Mouse (Mus musculus) limb, embryonic 13.5 days (tissue): ENCODE measurements around the gene Cux1. TPM values are rescaled to one million over a fixed set of nuclear protein-coding genes. Genes with fewer than 3 reads are reported as not detected.

Source experiments
- ATAC-seq: fragments of 200-750 bp; cut with Nextera tagmentation; 2 replicates; pipeline ENCODE4 v1.8.0; 2017; ENCODE audit warnings: low read depth, moderate number of reproducible peaks, moderate TSS enrichment; ENCODE audit not compliant: low FRiP score
- H3K27ac ChIP-seq: fragments of 300-500 bp; sonication (generic); 2 replicates; pipeline ENCODE4 v1.5.1; 2015; ENCODE audit warnings: inconsistent platforms, mild to moderate bottlenecking, moderate library complexity
- H3K27me3 ChIP-seq: fragments of 300-500 bp; sonication (generic); 2 replicates; pipeline ENCODE4 v1.6.1; 2015; ENCODE audit warnings: mild to moderate bottlenecking, inconsistent platforms
- H3K36me3 ChIP-seq: fragments of 300-500 bp; sonication (generic); 2 replicates; pipeline ENCODE4 v1.6.1; 2015; ENCODE audit warnings: inconsistent platforms, mild to moderate bottlenecking, moderate library complexity
- H3K4me1 ChIP-seq: fragments of 300-500 bp; sonication (generic); 2 replicates; pipeline ENCODE4 v1.6.1; 2015; ENCODE audit warnings: inconsistent platforms
- H3K4me2 ChIP-seq: fragments of 300-500 bp; sonication (generic); replicated peaks from 2 replicates; pipeline ENCODE4 v1.6.1; 2015; ENCODE audit warnings: inconsistent platforms, mild to moderate bottlenecking, moderate library complexity
- H3K4me3 ChIP-seq: fragments of 300-500 bp; sonication (generic); 2 replicates; pipeline ENCODE4 v1.5.1; 2015; ENCODE audit warnings: moderate library complexity, mild to moderate bottlenecking, inconsistent platforms
- H3K9ac ChIP-seq: fragments of 300-500 bp; sonication (generic); 2 replicates; pipeline ENCODE4 v1.6.1; 2015; ENCODE audit warnings: mild to moderate bottlenecking, inconsistent platforms
- H3K9me3 ChIP-seq: fragments of 300-500 bp; sonication (generic); 2 replicates; pipeline ENCODE4 v1.6.1; 2016; ENCODE audit warnings: inconsistent platforms
- WGBS: fragments of 180-500 bp; shearing (Covaris S2); methylation state at CpG from one replicate; pipeline ENCODE4 v1.1.7; 2015; 5-methylcytosine and 5-hydroxymethylcytosine counted together
- polyA plus RNA-seq: library from polyadenylated mRNA; unstranded; fragments of >200 nt; fragmentation: Nextera tagmentation; extraction: Ambion mirVana; gene quantifications from 2 replicates; pipeline ENCODE4 v1.2.1, GENCODE M21; 2015

Gene Cux1
- polyA plus RNA-seq, 1 experiment from 2014 or later: 83.7 TPM

DNA sequence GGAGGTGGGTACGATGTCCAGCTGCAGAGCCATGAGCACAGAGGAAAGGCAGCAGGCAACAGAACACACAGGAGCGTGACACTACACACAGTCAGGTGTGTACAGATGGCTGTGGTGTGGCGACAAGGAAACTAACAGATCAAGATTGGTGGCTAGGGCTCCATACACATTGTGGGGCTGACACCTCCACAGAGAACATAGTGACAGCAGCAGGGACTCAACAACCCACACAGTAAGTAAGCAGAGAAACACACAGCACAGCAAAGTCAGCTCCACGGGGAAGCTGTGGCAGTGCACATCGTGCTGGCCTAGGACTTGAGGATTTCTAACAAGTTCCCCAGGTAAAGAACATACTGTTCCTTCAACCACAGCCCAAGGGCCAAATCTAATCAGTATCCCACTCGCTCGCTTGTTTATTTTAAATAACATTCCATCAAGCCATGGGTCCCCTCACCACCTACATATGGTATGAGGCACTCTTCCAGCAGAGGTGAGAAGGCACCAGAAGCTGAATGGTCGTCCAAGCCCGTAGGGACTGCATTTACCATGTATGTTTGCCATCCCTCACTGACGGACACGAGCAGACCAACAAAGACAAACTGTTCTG is 108.3 kb downstream of the Cux1 start:
- H3K27ac ChIP-seq: 0 out of 2 replicates have a peak overlapping the region, but pooled peaks have one; percentile 12
- no peak overlapping the region for H3K4me3 ChIP-seq
- no peaks in the 10 kb centered on the region for H3K9me3 ChIP-seq
- H3K9ac ChIP-seq: no peak overlapping the region
- 76% methylated on average over 11 of the region's 11 CpGs for WGBS
- peaks cover 4% of the 10 kb centered on the region; the same call in 1 of the 2 replicates for H3K27me3 ChIP-seq
- peaks cover 52% of the 10 kb centered on the region for H3K4me1 ChIP-seq
- no peak for ATAC-seq
- H3K4me2 ChIP-seq: no peak overlapping the region
- H3K36me3 ChIP-seq: peaks cover 6% of the 10 kb centered on the region; the same call in 1 of the 2 replicates

DNA sequence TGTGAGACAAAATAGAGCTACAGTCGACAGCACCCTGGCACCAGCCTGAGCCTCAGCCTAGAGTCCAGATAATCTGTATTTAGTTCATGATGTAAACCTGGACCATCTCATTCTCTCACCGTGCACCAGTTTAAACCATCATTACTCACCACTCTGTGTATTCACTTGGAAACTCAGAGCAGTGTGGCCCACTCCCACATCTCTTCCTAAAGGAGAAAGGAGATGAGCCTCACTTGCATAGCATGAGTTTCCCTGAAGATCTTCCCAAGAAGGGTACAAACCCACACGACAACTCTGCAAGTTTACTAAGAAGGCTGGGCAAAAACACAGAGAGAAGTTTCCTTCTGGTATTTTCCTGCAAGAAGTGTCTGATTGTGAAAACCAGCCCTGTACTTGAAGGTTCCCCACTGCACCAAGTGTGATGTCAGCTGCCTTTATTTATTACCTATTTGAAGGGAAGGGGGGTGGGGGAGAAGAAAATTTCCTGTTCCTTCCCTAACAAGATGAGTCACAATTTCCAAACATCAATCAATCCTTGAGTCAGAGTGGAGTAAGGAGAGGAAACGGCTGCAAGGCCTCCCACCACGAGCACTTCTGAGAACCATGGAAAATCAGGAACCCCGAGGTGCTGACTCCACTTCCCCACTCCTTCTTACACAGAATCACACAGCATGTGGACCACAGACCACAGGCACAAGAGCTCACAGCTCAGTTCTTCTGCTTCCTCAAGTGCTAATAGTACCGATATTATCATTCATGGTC is 109.0 kb downstream of the Cux1 start:
- WGBS: 51% methylated on average over 7 of the region's 7 CpGs
- Histone ChIP-seq H3K4me3 (no peak overlapping the region), H3K9me3 (no peaks in the 10 kb centered on the region), H3K4me1 (peaks cover 48% of the 10 kb centered on the region), H3K27me3 (no peaks in the 10 kb centered on the region), H3K4me2 (no peak overlapping the region), H3K9ac (no peak overlapping the region), H3K27ac (0 out of 2 replicates have a peak overlapping the region, but pooled peaks have one; percentile 12), H3K36me3 (peaks cover 6% of the 10 kb centered on the region; the same call in 1 of the 2 replicates)
- no peak; the same call in 1 of the 2 replicates for ATAC-seq

DNA sequence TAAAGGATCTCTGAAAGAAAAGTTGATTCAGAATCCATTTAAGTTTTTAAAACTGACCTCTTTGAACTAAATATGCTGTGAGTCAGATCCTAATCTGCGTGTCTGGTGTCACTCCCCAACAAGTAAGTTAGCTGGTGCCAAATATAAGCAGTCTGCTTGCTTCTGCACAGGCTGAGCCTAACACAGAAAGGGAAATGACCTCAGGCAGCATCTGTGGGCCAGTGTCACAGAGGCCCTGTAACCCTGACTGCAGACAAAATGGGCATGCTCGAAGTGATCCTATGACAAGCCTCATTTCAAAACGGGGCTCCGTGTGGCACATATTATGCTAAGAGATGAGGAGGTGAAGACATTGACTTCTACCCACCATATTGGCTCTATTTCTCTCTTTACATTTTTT is 110.9 kb downstream of the Cux1 start:
- Histone ChIP-seq H3K9ac (no peak overlapping the region), H3K4me2 (no peak overlapping the region), H3K36me3 (peaks cover 6% of the 10 kb centered on the region; the same call in 1 of the 2 replicates), H3K4me1 (peaks cover 30% of the 10 kb centered on the region), H3K27me3 (no peaks in the 10 kb centered on the region), H3K9me3 (no peaks in the 10 kb centered on the region), H3K4me3 (no peak overlapping the region), H3K27ac (no peak overlapping the region)
- 80% methylated on average over 4 of the region's 4 CpGs for WGBS
- no peak for ATAC-seq

DNA sequence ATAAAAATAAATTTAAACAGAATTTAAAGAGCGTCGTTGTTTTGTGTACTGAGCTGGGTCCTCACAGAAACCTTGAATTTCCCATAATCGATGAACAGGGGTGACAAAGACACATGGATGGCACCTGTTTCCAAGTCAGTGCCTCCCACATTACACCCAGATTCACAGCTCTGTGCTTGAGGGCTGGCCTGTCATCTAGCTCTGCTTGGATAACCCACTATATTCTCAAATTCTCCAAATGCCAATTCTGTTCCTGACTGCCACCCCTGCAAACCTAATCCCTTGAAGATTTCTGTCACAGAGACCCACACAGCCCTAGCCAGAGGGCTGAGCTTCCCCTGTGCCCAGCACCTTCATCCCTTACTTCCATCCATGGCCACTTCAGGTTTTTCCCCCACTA is 114.6 kb downstream of the Cux1 start:
- H3K4me1 ChIP-seq: peaks cover 12% of the 10 kb centered on the region; the same call in 1 of the 2 replicates
- H3K9ac ChIP-seq: no peak overlapping the region
- H3K27me3 ChIP-seq: no peaks in the 10 kb centered on the region; the same call in 1 of the 2 replicates
- no peaks in the 10 kb centered on the region for H3K36me3 ChIP-seq
- no peak overlapping the region for H3K4me2 ChIP-seq
- ATAC-seq: no peak
- no peak overlapping the region for H3K27ac ChIP-seq
- H3K9me3 ChIP-seq: no peaks in the 10 kb centered on the region
- 87% methylated on average over 3 of the region's 3 CpGs for WGBS
- H3K4me3 ChIP-seq: no peak overlapping the region

DNA sequence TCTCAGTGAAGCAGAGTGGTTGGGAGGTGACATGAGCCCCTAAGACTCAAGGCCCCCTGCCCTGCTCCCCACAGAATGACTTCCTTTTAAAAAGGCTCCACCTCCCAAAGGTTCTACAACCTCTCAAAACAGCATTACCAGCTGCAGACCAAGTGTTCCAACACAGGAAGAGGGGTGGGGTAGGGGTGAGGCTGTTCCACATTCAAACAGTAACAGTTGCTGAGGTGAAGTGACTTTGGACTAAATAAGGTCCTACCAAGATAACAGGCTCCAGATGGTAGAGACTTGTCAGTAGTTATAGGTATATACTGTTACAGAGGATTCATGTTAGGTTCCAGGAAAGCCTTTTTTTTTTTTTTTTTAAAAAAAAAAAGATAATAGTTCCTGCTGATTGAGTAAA is 117.5 kb downstream of the Cux1 start:
- no peak overlapping the region for H3K4me2 ChIP-seq
- H3K4me3 ChIP-seq: no peak overlapping the region

DNA sequence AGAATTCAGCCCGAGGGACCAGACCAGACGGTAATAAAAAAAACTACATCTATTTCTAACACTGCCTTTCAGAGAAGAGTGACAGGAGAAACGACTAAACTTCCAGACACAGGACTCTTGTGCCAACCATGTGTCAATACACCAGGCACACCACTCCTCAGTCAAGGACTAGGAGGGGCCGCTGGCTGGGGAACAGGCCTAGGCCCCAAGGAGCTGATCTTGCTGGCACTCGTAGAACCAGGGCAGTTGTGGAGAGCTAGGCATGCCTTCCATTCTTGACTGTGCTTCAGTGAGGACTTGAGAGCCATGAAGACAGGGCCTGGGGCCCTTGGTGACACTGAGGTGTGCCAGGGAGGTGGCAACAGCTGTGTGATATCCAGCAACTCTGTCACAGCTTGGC is 121.3 kb downstream of the Cux1 start:
- ATAC-seq: no peak
- H3K4me1 ChIP-seq: peaks cover 18% of the 10 kb centered on the region
- whole genome bisulfite sequencing: 71% methylated on average over 5 of the region's 5 CpGs
- no peak overlapping the region; the same call in 1 of the 2 replicates for H3K27ac ChIP-seq
- H3K9ac ChIP-seq: no peak overlapping the region
- no peaks in the 10 kb centered on the region for H3K36me3 ChIP-seq
- no peaks in the 10 kb centered on the region for H3K9me3 ChIP-seq
- H3K4me2 ChIP-seq: no peak overlapping the region
- peaks cover 24% of the 10 kb centered on the region for H3K27me3 ChIP-seq
- H3K4me3 ChIP-seq: no peak overlapping the region

More for the DNA sequence above, 117.5 kb downstream of the Cux1 start:
- peaks cover 7% of the 10 kb centered on the region; the same call in 1 of the 2 replicates for H3K4me1 ChIP-seq
- H3K27ac ChIP-seq: no peak overlapping the region
- peaks cover 7% of the 10 kb centered on the region for H3K27me3 ChIP-seq
- no peaks in the 10 kb centered on the region for H3K9me3 ChIP-seq
- ATAC-seq: no peak
- no peaks in the 10 kb centered on the region for H3K36me3 ChIP-seq
- H3K9ac ChIP-seq: no peak overlapping the region

DNA sequence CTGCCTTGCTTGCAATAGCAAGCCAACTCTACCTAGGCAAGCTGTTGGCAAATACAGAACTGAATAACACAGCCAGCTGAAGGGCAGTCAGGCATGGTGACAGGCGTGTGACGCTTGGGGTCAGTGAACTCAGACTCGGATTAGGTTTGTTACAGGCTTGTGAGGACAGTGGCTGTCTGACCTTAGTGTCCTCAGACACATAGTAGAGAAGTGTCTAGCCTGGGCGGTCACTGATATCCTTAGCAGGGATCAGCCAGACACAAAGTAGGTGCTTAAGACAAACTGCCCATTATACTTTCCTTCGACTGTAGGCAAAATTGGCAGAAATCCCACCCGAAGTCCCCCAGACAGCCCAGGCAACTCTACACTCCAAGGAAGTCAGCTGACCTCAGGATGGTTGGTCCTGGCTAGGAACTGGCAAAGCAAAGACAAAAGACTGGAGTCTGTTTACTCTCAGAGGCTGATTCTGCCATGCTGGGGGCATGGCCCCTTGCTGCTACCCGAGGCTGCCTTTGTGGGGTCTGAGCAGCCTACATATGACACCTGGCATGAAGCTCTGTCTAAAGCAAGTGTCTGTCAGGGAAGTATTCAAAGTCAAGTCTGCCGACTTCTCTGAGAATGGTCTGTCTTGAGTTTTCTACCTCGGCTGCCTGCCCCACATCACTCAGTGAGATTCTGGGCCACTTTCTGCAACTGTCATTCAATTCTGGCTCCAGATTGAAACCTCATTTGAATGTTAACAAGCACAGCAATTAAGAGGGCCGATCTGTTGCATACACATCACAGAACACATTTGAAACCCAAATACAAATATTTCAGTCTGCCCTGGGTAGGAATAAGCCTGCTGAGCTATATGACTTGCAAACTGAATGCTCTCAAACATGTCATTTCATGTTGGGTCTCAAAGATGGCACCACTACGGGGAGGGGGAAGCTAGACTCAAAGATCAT is 124.8 kb downstream of the Cux1 start:
- peaks cover 39% of the 10 kb centered on the region for H3K27me3 ChIP-seq
- H3K27ac ChIP-seq: no peak overlapping the region
- H3K9ac ChIP-seq: no peak overlapping the region
- peaks cover 17% of the 10 kb centered on the region for H3K4me1 ChIP-seq
- 0 out of 2 replicates have a peak, but pooled peaks cover 4% of the 10 kb centered on the region for H3K36me3 ChIP-seq
- 70% methylated on average over 11 of the region's 11 CpGs for WGBS
- peak; percentile 28; the same call in 1 of the 2 replicates for ATAC-seq
- no peaks in the 10 kb centered on the region for H3K9me3 ChIP-seq
- H3K4me3 ChIP-seq: no peak overlapping the region
- no peak overlapping the region for H3K4me2 ChIP-seq

DNA sequence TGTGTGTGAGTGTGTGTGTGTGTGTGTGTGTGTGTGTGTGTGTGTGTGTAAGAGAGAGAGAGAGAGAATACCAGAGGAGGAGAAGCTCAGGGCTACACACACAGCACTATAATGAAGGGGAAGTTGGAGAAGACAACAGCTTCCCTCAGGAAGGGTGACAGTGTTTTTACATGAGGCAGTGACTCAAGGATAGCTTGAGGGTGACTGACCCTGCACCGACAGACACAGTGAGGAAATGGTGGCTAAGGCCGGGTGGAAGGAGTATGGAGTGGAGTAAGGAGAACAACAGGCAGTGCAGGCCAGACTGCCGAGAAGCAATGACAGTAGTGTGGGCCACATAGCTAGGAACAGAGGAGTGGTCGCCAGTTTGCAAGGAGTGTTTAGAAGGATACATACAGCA is 137.6 kb downstream of the Cux1 start:
- WGBS: 78% methylated on average over 4 of the region's 4 CpGs
- Histone ChIP-seq H3K4me2 (no peak overlapping the region), H3K9ac (no peak overlapping the region), H3K36me3 (no peaks in the 10 kb centered on the region), H3K27me3 (peaks cover 88% of the 10 kb centered on the region), H3K4me3 (no peak overlapping the region), H3K27ac (no peak overlapping the region), H3K9me3 (no peaks in the 10 kb centered on the region), H3K4me1 (peaks cover 51% of the 10 kb centered on the region)
- ATAC-seq: no peak

DNA sequence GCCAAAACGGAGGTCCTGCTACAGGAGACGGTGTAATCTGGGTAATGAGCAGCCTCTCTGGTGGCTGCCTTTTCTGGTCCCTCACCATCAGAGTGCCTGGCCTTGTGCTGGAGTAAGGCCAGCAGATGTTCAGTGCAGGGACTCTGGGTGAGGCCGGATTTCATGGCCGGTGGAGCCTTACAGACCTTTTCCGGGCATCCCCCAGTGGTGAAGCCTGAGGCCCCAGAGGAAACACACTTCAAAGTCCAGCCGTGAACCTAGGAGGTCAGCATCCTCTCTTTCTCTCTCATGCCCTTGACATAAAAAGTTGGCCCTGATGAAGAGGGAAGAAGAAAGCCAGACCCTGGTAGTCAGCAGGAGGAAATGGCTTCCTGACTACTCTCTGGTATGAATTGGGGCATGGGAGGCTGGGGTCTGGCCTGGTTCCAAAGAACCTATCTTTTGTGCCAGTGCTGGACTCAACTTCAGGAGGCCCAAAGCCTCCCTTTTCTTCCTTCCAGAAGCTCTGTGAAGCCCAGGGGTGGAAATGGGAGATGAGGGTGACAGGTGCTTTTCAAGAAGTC is 138.7 kb downstream of the Cux1 start:
- Histone ChIP-seq H3K4me2 (no peak overlapping the region; the same call in 1 of the 2 replicates), H3K9ac (no peak overlapping the region), H3K27me3 (peaks cover 94% of the 10 kb centered on the region), H3K36me3 (no peaks in the 10 kb centered on the region), H3K9me3 (no peaks in the 10 kb centered on the region), H3K27ac (peak overlapping the region; percentile 39; the same call in 1 of the 2 replicates), H3K4me3 (no peak overlapping the region), H3K4me1 (peaks cover 46% of the 10 kb centered on the region)
- WGBS: 18% methylated on average over 6 of the region's 6 CpGs
- no peak for ATAC-seq

DNA sequence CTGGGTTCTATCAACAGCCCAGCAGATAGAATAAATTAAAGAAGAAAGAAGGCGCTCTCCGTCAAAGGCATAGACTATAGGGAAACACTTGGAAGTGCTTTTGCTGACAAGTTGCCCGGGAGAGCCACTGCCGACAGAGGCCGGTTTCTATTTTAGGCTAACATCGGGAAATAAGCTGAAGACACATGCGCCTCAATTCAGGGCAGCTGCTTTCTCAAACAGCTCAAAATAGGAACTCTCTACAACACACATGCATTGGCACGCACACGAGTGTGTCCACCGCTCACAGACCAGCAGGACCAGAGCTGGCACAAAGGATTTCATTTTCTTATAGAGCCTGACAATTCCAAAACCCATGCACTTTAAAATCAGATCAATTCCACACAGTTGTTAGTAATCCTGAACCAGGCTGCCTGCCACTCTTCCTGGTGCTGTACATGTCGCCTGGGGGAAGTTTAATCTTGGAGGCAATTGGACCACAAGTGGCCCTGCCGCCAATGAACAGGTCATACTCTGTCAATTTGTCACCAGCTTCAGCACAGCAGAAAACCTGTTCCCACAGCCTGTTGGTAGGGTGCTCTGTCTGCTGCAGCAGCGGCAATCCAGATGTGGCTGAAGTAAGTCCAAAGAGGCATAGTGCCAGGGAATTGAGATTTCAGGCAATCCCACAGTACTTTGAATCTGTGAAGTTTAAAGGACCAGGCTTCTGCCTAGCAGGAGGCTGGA is 139.4 kb downstream of the Cux1 start:
- H3K27ac ChIP-seq: peak overlapping the region; percentile 39; the same call in 1 of the 2 replicates
- H3K9ac ChIP-seq: no peak overlapping the region
- 59% methylated on average over 13 of the region's 13 CpGs for WGBS
- no peak overlapping the region; the same call in 1 of the 2 replicates for H3K4me2 ChIP-seq
- H3K4me1 ChIP-seq: peaks cover 43% of the 10 kb centered on the region
- H3K9me3 ChIP-seq: no peaks in the 10 kb centered on the region
- no peak for ATAC-seq
- peaks cover 94% of the 10 kb centered on the region for H3K27me3 ChIP-seq
- no peak overlapping the region for H3K4me3 ChIP-seq
- H3K36me3 ChIP-seq: no peaks in the 10 kb centered on the region
